ENCODE assay signal across 12 mouse cellular contexts in genomic region chrX:71352033-71352432, GRCm38 (mm10). TPM values are rescaled to one million over a fixed set of nuclear protein-coding genes. Genes with fewer than 3 reads are reported as not detected.
A peak's percentile ranks its signal among the peaks of the same experiment; 100 is the strongest.
DNase-seq lines count a peak whose midpoint lies in the region; ATAC-seq and TF ChIP-seq lines count a peak whose summit lies in the region.
"Had no signal": no experiment of that assay in that cellular context is flagged by ENCODE, and none has a peak within 500 bp of the region (broad histone marks: within the 10 kb centered on the region; RNA-seq: fewer than 3 reads in every experiment).

No protein-coding gene starts in this region.

- no peaks in the 10 kb centered on the region for H3K4me1 ChIP-seq in cerebellum, adult 2 months (ENCODE audit: control insufficient read depth, insufficient read depth, low read length)
- H3K4me1 ChIP-seq: lung, embryonic 15.5 days had no signal

- no peak overlapping the region for H3K4me3 ChIP-seq in layer of hippocampus, adult 2 months
- no peak overlapping the region for H3K4me3 ChIP-seq in cerebellum, adult 2 months (replicated peaks; ENCODE audit: insufficient read depth, low read depth, low read length)
- H3K4me3 ChIP-seq: lung, embryonic 15.5 days had no signal

- no peaks in the 10 kb centered on the region for H3K27me3 ChIP-seq in cerebellum, adult 2 months (ENCODE audit: control insufficient read depth, insufficient read depth, low read length)
- H3K27me3 ChIP-seq: lung, embryonic 15.5 days had no signal

- ATAC-seq in granulocyte monocyte progenitor cell, adult 5-6 weeks (replicated peaks; ENCODE audit: poor library complexity, severe bottlenecking): peak; percentile 46; the same call in 1 of the 2 replicates
- ATAC-seq: Patski had no signal

- no peak for DNase-seq in layer of hippocampus, adult 2 months (ENCODE audit: low spot score in 2 of 2)
- no peak for DNase-seq in layer of hippocampus, adult 9-10 months (ENCODE audit: low spot score)
- peak; percentile 56 for DNase-seq in 416B (ENCODE audit: low read depth)
- DNase-seq in CD4-positive, CD25-positive, alpha-beta regulatory T cell, adult 2 months (ENCODE audit: low read depth, low spot score): peak; percentile 69
- no peak for DNase-seq in cerebellum, adult 2 months
- DNase-seq in adrenal gland, adult 2 months: no peak
- DNase-seq: cerebellum, postnatal 14 days; thymus, adult 2 months had no signal

- H3K27ac ChIP-seq in layer of hippocampus, adult 2 months: no peak overlapping the region
- H3K27ac ChIP-seq in cerebellum, adult 2 months (ENCODE audit: insufficient read depth, low read length): no peak overlapping the region
- H3K27ac ChIP-seq: hindbrain, embryonic 14.5 days; lung, embryonic 15.5 days had no signal

- TF ChIP-seq POLR2A in cerebellum, adult 2 months (IDR thresholded peaks at IDR 0.05; ENCODE audit: borderline replicate concordance, insufficient read depth, low read length): no peak

- 87% methylated on average over 1 of the region's 1 CpGs for WGBS in cerebellum, adult 2 months

- peak; percentile 71 for TF ChIP-seq CTCF in layer of hippocampus, adult 2 months (conservative IDR thresholded peaks at IDR 0.05)
- TF ChIP-seq CTCF in cerebellum, adult 2 months (IDR thresholded peaks at IDR 0.05; ENCODE audit: borderline replicate concordance, insufficient read depth, low read depth, low read length): no peak

RNA-seq across cellular contexts. Expression of gene Mtmr1, which starts 12.5 kb away (rescaled TPM):
- 10 to 100 TPM; 52.0 to 54.1 TPM for total RNA-seq in layer of hippocampus, adult 2 months (2021)
- total RNA-seq in granulocyte monocyte progenitor cell, adult 5-6 weeks (2014; fragmentation: Nextera tagmentation): 44.9 and 49.7 TPM in 2 replicates
- total RNA-seq in granulocyte monocyte progenitor cell, adult 5-6 weeks (2017): 44.3 and 45.2 TPM in 2 replicates
- polyA plus RNA-seq in cerebellum, adult 2 months (2012; rRNA removed): 26.7 and 28.6 TPM in 2 replicates
- 10 to 100 TPM; 25.8 to 31.6 TPM for total RNA-seq in adrenal gland, adult 2 months (2021)
- 4.8 and 7.4 TPM in 2 replicates for polyA plus RNA-seq in adrenal gland, adult 2 months (2012; rRNA removed)

Comparison
In these comparisons a context has a peak if more than half of its experiments do, and no peak if none do; other contexts are left out.
1. DNase-seq: peak in 416B (single experiment) and CD4-positive, CD25-positive, alpha-beta regulatory T cell, adult 2 months (single experiment); none in layer of hippocampus, adult 2 months (0 of 2), layer of hippocampus, adult 9-10 months (single experiment), cerebellum, adult 2 months (0 of 2) and adrenal gland, adult 2 months (single experiment).